In genomic region chr11:119491690-119492087, GRCm38 (mm10) we compare ENCODE assay signal across 8 mouse cellular contexts. TPM values are rescaled to one million over a fixed set of nuclear protein-coding genes. Genes with fewer than 3 reads are reported as not detected.
A peak's percentile ranks its signal among the peaks of the same experiment; 100 is the strongest.
DNase-seq lines count a peak whose midpoint lies in the region; ATAC-seq and TF ChIP-seq lines count a peak whose summit lies in the region.

No protein-coding gene starts in this region.

- peaks cover 3% of the 10 kb centered on the region for H3K36me3 ChIP-seq in heart, embryonic 16.5 days (ENCODE audit: control insufficient read depth, insufficient read depth)
- H3K36me3 ChIP-seq in G1E (replicated peaks): peaks cover 67% of the 10 kb centered on the region
- H3K36me3 ChIP-seq in forebrain, embryonic 16.5 days (ENCODE audit: control insufficient read depth, insufficient read depth): no peaks in the 10 kb centered on the region
- H3K36me3 ChIP-seq in macrophage (ENCODE audit: inconsistent target): peaks cover 10% of the 10 kb centered on the region

- H3K4me1 ChIP-seq in heart, embryonic 16.5 days (ENCODE audit: control insufficient read depth, insufficient read depth, low read length): peaks cover 12% of the 10 kb centered on the region
- H3K4me1 ChIP-seq in G1E (ENCODE audit: insufficient read depth, low read depth, low read length): peaks cover 29% of the 10 kb centered on the region
- peaks cover 16% of the 10 kb centered on the region for H3K4me1 ChIP-seq in forebrain, embryonic 16.5 days (replicated peaks; ENCODE audit: control insufficient read depth, insufficient read depth, low read length)

- ATAC-seq in heart, embryonic 16.5 days (replicated peaks; ENCODE audit: extremely low read depth, insufficient read depth, low FRiP score): no peak
- ATAC-seq in G1E (ENCODE audit: extremely low read depth, insufficient number of reproducible peaks, low FRiP score, poor library complexity, severe bottlenecking): no peak
- peak; percentile 29; the same call in 1 of the 2 replicates for ATAC-seq in forebrain, embryonic 16.5 days
- ATAC-seq in monocyte, adult 5-6 weeks (replicated peaks; ENCODE audit: insufficient number of reproducible peaks, low FRiP score, low TSS enrichment, poor library complexity, severe bottlenecking): no peak; the same call in 1 of the 2 replicates
- ATAC-seq in inflammation-experienced regulatory T-cells, adult 6 months: no peak

- H3K27me3 ChIP-seq in heart, embryonic 16.5 days (ENCODE audit: control insufficient read depth, insufficient read depth, low read length): no peaks in the 10 kb centered on the region
- no peaks in the 10 kb centered on the region for H3K27me3 ChIP-seq in G1E (ENCODE audit: insufficient read depth, low read length)
- H3K27me3 ChIP-seq in forebrain, embryonic 16.5 days (replicated peaks; ENCODE audit: control insufficient read depth, insufficient read depth, low read length): no peaks in the 10 kb centered on the region

- peak overlapping the region; percentile 92 for H3K4me2 ChIP-seq in heart, embryonic 16.5 days (ENCODE audit: low read depth, low read length)
- H3K4me2 ChIP-seq in forebrain, embryonic 16.5 days (ENCODE audit: low read length): peak overlapping the region; percentile 93

- H3K9ac ChIP-seq in heart, embryonic 16.5 days (ENCODE audit: low read length): peak overlapping the region; percentile 81
- H3K9ac ChIP-seq in forebrain, embryonic 16.5 days (replicated peaks; ENCODE audit: low read depth, low read length): peak overlapping the region; percentile 97

- peaks cover 18% of the 10 kb centered on the region; the same call in 1 of the 2 replicates for H3K79me2 ChIP-seq in macrophage (ENCODE audit: inconsistent target)

- DNase-seq in heart, postnatal 4 days: no peak
- DNase-seq in G1E (ENCODE audit: low spot score): no peak
- no peak for DNase-seq in frontal cortex, postnatal 14 days (ENCODE audit: low spot score in 2 of 2)

- H3K9me3 ChIP-seq in heart, embryonic 16.5 days (replicated peaks; ENCODE audit: control insufficient read depth, low read length): no peaks in the 10 kb centered on the region
- no peaks in the 10 kb centered on the region for H3K9me3 ChIP-seq in G1E (replicated peaks)
- no peaks in the 10 kb centered on the region for H3K9me3 ChIP-seq in forebrain, embryonic 16.5 days (ENCODE audit: control insufficient read depth, low read length)

- H3K27ac ChIP-seq in heart, embryonic 16.5 days (ENCODE audit: low read length): peak overlapping the region; percentile 90
- H3K27ac ChIP-seq in forebrain, embryonic 16.5 days (ENCODE audit: low read length): peak overlapping the region; percentile 92
- peak overlapping the region; percentile 62; the same call in 1 of the 2 replicates for H3K27ac ChIP-seq in macrophage

- peak overlapping the region; percentile 71 for H3K4me3 ChIP-seq in heart, embryonic 16.5 days (ENCODE audit: low read length)
- H3K4me3 ChIP-seq in G1E (ENCODE audit: low read depth, low read length): peak overlapping the region; percentile 81
- H3K4me3 ChIP-seq in forebrain, embryonic 16.5 days (replicated peaks; ENCODE audit: low read length): peak overlapping the region; percentile 91
- peak overlapping the region; percentile 59 for H3K4me3 ChIP-seq in macrophage (ENCODE audit: inconsistent target)

- 5% methylated on average over 27 of the region's 27 CpGs for WGBS in heart, embryonic 16.5 days
- WGBS in forebrain, embryonic 16.5 days: 4% methylated on average over 27 of the region's 27 CpGs
- WGBS in macrophage (ENCODE audit: missing documents): 3% methylated on average over 27 of the region's 27 CpGs

- TF ChIP-seq CTCF in G1E (IDR thresholded peaks at IDR 0.05; ENCODE audit: low read depth, low read length): no peak

RNA-seq across cellular contexts. Expression of gene Endov, which starts 0.5 kb away (rescaled TPM):
- polyA plus RNA-seq in heart, embryonic 16.5 days (2015; fragmentation: Nextera tagmentation; extraction: Ambion mirVana): 9.6 and 11.1 TPM in 2 replicates
- total RNA-seq in heart, postnatal 4 days (2021): 10 to 100 TPM; 15.7 to 17.4 TPM
- total RNA-seq in G1E (2014; fragmentation: Nextera tagmentation): 12.4 and 16.6 TPM in 2 replicates
- total RNA-seq in G1E (2017): 8.9 and 15.3 TPM in 2 replicates
- polyA plus RNA-seq in G1E (2012): 14.4 and 15.9 TPM in 2 replicates
- 16.2 and 21.0 TPM in 2 replicates for polyA plus RNA-seq in forebrain, embryonic 16.5 days (2015; fragmentation: Nextera tagmentation; extraction: Ambion mirVana)
- total RNA-seq in macrophage (2018; cell fraction: chromatin; rRNA removed): 10 to 100 TPM; 15.5 to 43.8 (median 27.6) TPM
- total RNA-seq in macrophage (2018; cell fraction: cytosol; rRNA removed): 1 to 10 TPM; 1.6 to 6.7 (median 4.4) TPM
- total RNA-seq in macrophage (2018; cell fraction: nucleus; rRNA removed): 10 to 100 TPM in 23 of 26 experiments, 1 to 10 TPM in 3; 8.4 to 29.5 (median 13.9) TPM
- 3.4 to 6.4 TPM (median 4.1 TPM) in 3 replicates for polyA plus RNA-seq in macrophage (2018)
- 4.1 to 11.0 TPM (median 7.6 TPM) in 3 replicates for total RNA-seq in monocyte, adult 5-6 weeks (2017)
- polyA plus RNA-seq in inflammation-experienced regulatory T-cells, adult 6 months (2017; shearing (Covaris generic)): 10 to 100 TPM in 2 of 3 experiments, 1 to 10 TPM in 1; 9.9 to 12.5 (median 12.1) TPM

RNA-seq across cellular contexts. Expression of gene Nptx1, which starts 55.9 kb away (rescaled TPM):
- polyA plus RNA-seq in heart, embryonic 16.5 days (2015; fragmentation: Nextera tagmentation; extraction: Ambion mirVana): 0.69 and 0.74 TPM in 2 replicates
- total RNA-seq in heart, postnatal 4 days (2021): under 1 TPM; 0.50 to 0.74 TPM
- not detected in 2 replicates for total RNA-seq in G1E (2014; fragmentation: Nextera tagmentation)
- 0.11 TPM in 1 of 2 replicates, not detected in the other for total RNA-seq in G1E (2017)
- polyA plus RNA-seq in G1E (2012): not detected in 2 replicates
- 8.6 and 9.8 TPM in 2 replicates for polyA plus RNA-seq in forebrain, embryonic 16.5 days (2015; fragmentation: Nextera tagmentation; extraction: Ambion mirVana)
- 1 to 10 TPM in 2 of 26 experiments, under 1 TPM in 10, not detected in 14; 0.13 to 2.5 (median 0.26) TPM for total RNA-seq in macrophage (2018; cell fraction: chromatin; rRNA removed)
- total RNA-seq in macrophage (2018; cell fraction: cytosol; rRNA removed): 1 to 10 TPM in 4 of 26 experiments, under 1 TPM in 12, not detected in 10; 0.03 to 1.3 (median 0.53) TPM
- 10 to 100 TPM in 1 of 26 experiments, under 1 TPM in 11, not detected in 14; 0.15 to 13.6 (median 0.48) TPM for total RNA-seq in macrophage (2018; cell fraction: nucleus; rRNA removed)
- polyA plus RNA-seq in macrophage (2018): 0.11 to 6.8 TPM (median 0.20 TPM) in 3 replicates
- total RNA-seq in monocyte, adult 5-6 weeks (2017): 0.29 TPM in 1 of 3 replicates, not detected in the others
- not detected for polyA plus RNA-seq in inflammation-experienced regulatory T-cells, adult 6 months (2017; shearing (Covaris generic))
